In the genomic region with DNA sequence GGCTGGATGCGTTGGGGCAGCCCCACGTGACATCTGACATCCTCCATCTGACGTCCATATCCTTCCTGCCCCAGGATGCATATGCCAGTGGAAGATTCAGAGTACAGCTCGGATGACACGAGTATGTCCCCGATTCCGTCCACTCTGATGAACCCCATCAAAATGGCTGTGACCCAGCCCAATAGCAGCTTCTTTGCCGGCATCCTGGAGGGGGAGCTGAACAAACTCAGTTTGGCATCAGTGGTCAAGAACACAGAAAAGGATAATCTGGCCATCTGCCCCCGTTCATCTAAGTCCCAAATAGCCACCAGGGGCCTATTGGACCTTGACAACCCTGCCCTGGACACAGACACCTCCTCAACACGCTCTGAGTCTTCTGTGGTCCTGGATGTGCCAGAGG, we compare ENCODE assay signal across 17 mouse cellular contexts. TPM values are rescaled to one million over a fixed set of nuclear protein-coding genes. Genes with fewer than 3 reads are reported as not detected.
"Had no signal": no experiment of that assay in that cellular context is flagged by ENCODE, and none has a peak within 500 bp of the region (broad histone marks: within the 10 kb centered on the region; RNA-seq: fewer than 3 reads in every experiment).

No protein-coding gene starts in this region.

- H3K9me3 ChIP-seq: limb, embryonic 10.5 days; midbrain, embryonic 13.5 days; neural tube, embryonic 15.5 days had no signal

- DNase-seq: lung, adult 2 months; lung, postnatal 36 days; right cerebral cortex, adult 18-20 months; right cerebral cortex, postnatal 25 days; thymus, postnatal 14 days had no signal

- H3K27me3 ChIP-seq: midbrain, embryonic 13.5 days; neural tube, embryonic 15.5 days had no signal

- ATAC-seq: hindbrain, embryonic 16.5 days; inflammation-experienced regulatory T-cells, adult 6 months; lung, postnatal 0 days; midbrain, embryonic 13.5 days had no signal

- H3K4me1 ChIP-seq: limb, embryonic 10.5 days; midbrain, embryonic 13.5 days; neural tube, embryonic 15.5 days had no signal

- H3K27ac ChIP-seq: left cerebral cortex, adult 2 months; limb, embryonic 10.5 days; liver, embryonic 14.5 days; midbrain, embryonic 13.5 days; neural tube, embryonic 15.5 days had no signal

- H3K4me2 ChIP-seq: midbrain, embryonic 13.5 days; neural tube, embryonic 15.5 days had no signal

- H3K9ac ChIP-seq: liver, embryonic 14.5 days; midbrain, embryonic 13.5 days; neural tube, embryonic 15.5 days had no signal

- H3K4me3 ChIP-seq: left cerebral cortex, adult 2 months; limb, embryonic 10.5 days; midbrain, embryonic 13.5 days; myocyte; neural tube, embryonic 15.5 days had no signal

RNA-seq across cellular contexts. Expression of gene Fndc8, which starts 5.6 kb away (rescaled TPM):
- total RNA-seq: layer of hippocampus, postnatal 25 days; left cerebral cortex, adult 2 months; left cerebral cortex, postnatal 14 days; megakaryocyte progenitor cell, adult 5-6 weeks had no signal
- polyA plus RNA-seq: inflammation-experienced regulatory T-cells, adult 6 months had no signal
